Mouse (Mus musculus): ENCODE measurements around the gene Secisbp2.

Secisbp2 gene

DNA sequence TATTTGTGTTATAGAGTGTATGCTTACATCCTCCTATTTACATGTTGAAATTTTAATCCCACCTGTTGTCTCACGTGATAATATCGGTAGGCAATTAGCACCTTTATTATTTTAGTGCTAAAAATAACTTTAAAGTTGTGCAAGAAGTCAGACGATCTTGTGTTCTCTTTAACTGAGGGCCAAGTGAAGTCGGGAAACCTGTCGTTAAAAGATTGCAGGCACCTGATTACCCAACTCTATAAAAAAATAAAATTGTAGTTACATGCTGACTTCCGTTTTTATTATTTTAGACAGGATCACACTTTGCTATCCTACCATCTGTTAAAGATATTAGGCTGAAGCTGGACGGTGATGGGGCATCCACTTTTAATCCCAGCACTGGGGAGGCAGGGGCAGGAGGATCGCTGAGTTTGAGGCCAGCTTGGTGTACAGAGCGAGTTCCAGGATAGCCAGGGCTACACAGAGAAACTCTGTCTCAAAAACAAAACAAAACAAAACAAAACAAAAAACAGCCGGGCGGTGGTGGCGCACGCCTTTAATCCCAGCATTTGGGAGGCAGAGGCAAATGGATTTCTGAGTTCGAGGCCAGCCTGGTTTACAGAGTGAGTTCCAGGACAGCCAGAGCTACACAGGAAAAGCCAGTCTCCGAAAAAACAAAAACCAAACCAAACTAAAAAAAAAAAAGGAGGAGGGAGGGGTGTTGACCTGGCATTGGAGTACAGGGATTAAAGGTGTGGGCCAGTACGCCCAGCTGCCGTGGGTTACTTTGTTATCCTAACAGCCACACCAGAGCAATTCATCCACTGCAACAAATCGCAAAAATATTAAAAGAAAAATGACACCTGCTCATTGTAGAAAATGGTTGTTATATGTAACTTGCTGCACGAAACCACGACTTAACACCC, 7.3 kb upstream of the Secisbp2 start:
- no peak for DNase-seq

DNA sequence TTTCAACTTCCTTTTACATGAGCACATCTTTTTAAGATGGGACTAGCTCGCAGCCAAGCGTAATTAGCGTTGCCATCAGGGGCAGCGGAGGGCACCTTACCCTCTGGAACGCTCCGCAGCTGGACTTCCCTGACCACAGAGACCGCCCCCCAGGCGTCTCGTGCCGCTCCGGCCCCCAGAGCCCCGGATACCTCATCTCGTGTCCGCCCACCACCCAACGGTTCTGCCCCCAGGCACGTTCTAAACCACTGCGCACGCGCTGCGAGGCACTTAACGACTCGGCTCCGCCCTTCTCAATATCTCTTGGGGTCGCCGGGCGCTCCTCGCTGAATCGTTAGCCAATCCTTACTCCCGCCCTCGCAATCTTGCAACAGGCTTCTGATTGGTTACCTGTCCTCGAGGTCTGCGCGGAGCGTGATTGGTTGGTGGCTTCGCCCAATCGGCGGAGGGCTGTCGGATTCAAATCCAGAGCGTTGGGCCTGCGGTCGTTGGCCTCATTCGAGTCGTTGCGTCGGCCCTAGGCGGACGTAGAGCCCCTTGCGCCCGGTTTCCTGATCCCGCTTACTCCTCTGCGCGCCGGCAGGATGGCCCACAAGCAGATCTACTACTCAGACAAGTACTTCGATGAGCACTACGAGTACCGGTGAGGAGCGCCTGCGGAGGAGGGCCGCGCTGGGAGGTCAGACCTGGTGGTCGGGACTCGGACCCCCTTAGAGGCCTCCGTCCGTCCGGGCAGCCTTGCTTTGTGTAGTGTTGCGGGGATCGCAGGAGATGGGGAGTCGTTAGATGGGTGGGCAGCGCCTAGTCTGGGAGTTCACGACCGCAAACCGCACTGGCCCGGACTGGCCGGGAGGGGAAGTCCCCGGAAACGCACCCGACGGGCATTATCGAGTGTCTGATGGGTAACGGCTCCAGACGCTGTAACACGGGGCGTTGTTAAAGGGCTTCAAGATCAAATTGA, 6.4 kb upstream of the Secisbp2 start, which contains the start of gene Cks2:
TSS of gene Cks2 (plus strand) at position 404 of the 961 bp plus-strand sequence.
- DNase-seq: peak; percentile 98 to 99

DNA sequence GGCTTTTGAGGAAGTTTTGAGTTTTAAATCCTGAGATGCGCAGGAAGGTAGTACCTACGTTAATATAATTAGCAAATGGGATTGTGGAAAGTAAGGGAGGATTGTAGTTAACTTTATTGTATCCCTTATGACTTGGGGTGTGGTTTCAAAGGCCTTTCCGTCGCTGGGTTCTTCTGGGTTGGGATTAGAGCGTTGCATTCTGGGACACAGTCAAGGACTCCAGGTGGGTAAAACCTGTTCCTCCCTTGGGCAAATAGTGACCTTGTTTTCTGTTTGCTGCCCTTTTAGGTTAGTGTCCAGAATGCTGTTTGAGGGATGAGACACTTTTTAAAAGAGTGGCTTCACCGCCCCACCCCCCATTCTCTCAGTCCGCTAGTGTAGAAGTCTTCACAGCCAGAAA, 5.6 kb upstream of the Secisbp2 start:
- DNase-seq: peak; percentile 43 to 65

DNA sequence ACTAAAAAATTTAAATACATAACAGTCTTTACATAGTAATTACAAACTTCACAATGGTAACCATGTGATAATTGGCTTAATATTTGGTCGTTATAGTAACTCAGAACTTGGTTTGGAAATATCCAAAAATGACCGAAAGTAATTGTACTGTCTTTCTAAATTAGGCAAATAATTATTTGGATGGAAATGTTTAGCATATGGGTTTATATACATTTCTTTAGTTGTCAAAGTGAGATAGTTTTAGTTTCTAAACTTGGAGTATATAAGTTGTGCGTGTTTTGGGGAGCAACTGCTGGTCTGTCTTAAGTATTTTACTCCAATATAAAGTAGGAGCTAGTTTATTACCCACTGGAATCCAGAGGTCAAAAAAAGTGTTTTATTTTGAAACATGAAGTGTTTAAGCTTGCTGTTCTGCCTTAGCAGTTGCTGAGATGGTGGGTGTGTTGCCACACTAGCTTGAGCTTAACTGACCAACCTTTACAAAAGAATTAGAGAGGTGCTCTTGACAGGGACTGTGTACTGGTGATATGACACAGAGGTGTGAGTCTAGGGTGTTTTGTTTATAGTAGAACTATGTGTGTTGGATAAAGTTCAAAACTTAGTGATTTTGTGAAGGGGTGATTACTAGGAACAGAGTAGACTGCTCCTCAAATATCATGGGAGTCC, 5.0 kb upstream of the Secisbp2 start:
- no peak for DNase-seq

DNA sequence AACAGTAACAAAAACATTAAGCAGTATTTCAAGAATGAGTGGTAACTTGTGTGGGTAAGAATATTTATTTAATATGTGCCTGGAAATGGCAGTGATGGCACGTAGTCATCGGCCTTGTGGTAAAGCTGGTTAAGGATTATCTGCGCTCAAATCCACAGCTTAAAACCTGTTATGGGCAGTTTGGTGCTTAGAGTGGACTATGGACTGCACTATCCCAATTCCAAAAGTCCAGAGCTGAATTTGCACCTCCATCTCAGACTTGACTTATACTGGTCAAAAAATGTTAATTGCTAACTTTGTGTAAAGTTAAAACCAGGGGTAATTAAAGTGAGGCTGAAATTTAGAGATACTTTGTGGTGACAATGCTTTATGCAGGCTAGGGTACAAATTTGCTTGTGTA, 3.7 kb upstream of the Secisbp2 start:
- DNase-seq: peak; percentile 59 to 67

DNA sequence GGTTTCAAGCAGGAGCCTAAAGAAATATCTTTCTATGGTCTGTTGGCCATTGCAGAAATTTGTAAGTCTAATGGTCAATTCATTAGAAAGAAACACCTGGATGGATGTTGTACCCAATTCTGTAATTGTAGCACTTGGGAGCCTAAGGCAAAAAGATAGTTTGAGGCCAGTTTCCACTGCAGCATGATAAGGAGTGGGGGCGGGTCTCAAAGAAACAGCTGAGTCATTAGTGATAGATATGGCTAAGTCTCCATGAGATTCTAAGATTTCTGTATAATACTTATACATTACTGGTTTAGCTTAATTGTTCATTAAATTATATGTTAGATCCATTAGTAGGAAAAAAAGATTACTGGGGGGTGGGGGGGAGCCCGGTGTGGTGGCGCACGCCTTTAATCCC, 3.3 kb upstream of the Secisbp2 start:
- DNase-seq: no peak

DNA sequence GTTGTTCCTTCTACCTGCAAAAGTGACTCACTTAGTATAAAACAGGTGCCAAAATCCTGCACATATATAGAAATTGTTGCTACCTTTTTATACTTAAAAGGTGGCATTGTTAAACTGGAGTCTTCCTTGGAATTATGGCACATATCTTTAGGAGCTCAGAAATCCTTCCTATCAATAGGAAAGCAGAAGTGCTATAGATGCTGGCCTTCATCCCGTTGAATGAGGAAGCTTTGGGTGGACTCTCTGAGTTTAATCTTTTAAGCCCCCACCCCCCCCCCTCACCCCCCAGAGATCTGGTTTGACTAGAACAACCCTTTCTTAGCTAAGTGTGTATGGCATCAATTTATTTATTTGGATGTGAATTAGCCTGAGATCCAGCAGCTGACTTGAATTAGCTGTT, 1.8 kb upstream of the Secisbp2 start:
- DNase-seq: no peak

DNA sequence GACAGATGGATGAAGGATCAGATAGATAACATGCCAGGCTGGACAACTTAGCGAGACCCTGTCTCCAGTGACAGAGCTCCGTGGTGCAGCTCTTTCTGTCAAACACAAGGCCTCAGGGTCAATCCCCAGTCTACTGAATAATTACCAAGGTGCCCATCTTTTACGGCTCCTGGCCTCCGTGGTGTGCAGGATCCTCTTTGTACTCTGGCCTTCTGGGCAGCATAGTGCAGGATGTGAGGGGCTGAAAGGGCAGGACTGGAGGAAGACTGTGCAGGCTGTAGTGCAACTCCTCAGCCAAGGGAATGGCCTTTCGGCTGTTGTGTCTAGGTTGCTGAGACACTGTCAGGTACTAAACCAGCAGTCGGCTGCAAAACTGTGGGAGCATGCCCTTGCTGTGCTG, 1.7 kb downstream of the Secisbp2 start:
- peak in 1 of 2 experiments; percentile 57 for DNase-seq

DNA sequence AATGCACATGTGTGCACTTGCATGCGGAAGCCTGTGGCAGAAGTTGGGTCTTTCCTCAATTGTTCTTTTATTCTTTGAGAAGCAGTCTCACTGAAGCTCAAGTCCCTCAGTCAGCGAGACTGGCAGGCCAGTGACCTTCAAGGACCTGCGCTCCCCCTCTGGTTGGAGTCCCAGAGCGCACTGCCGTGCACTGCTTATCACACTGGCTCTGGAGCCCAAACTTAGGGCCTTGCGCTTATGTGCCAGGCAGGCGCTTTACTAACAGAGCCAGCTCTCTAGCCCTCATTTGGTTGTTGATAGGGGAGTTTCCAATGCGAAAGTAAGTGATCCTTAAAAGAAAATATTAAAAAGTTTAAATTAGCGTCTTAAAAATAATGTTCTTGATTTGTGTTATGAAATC, 2.5 kb downstream of the Secisbp2 start:
- DNase-seq: no peak

DNA sequence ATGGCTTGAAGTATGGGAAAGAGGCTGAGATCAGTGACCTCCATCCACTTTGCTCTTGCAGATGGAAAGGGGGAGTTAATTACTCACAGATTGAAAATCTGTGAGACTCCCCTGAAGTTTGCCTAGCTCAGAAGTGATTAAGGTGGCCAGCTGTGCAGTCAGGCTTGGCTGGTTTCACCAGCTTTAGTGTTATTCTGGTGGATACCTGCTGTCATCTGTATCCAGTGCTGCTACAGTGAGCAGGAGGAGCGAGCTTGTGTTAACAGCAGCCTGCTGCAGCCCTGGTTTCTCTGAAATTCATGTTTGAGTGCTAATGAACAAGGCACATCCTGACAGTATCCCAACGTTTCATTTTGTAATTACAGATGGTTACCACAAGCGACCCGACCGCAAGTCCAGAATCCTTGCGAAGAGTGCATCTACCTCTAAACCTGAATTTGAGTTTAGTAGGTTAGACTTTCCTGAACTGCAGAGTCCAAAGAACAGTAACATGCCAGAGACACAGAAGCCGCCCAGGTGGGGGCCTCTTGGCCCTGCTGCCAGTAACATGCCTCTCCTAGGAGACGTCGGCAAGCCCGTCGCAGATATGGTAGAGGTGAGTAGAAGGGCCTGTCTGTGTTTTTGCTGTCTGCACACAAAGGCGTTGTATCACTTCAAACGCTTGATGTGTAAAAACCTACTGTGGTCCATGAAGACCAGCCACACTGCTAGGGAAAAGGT, 5.2 kb downstream of the Secisbp2 start:
- peak; percentile 55 to 71 for DNase-seq

DNA sequence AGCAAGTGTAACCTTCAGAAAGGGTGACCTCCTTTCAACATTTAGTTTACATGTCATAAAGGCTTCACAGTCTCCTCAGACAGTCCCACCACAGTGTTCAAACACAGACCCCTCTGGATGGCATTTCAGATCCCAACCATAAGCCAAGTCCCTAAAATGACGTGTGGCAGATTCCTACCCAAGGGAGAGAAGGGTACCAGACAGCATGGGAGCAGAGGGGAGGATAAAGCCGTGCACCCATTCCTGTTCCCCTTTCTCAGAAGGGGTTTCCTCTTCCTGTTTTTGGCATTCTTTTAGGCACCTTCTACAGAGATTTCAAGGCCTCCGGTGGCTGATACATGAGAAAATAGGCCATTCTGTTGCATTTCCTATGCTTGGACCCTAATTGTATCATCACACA, 6.6 kb downstream of the Secisbp2 start:
- peak in 1 of 2 experiments; percentile 0 for DNase-seq

DNA sequence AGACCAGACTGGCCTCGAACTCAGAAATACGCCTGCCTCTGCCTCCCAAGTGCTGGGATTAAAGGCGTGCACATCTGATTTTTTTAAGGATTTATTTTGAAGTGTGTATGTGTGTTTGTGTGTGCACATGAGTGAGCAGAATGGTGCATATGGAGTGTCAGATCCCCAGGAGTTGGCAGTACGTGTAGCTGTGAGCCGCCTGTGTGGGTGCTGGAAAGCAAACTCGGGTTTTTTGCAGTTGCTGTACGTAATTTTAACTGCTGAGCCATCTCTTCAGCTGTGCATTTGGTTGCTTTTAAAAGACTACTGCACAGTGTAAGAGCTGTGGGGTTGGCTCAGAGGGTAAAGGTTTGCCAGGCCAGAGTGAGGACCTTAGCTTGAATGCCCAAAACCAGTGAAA, 8.1 kb downstream of the Secisbp2 start:
- DNase-seq: no peak

DNA sequence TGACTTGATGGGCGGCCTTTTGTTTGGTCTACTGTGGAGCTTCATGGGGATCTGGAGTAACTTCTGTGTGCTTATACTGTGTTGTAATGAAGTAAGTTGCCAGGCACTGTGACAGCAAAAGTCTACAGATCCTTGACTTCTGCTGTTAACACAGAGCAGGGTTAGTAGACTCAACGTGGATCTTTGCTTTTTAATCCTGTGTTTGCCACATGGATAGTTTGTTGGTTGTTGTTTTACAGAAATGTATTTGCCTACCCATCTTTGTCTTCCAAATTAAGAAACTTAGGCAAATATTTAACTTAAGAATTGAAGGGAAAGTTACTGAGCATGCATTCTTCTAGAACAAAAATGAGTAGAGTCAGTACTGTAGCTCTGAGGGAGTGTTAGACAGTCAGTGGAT, 12.1 kb downstream of the Secisbp2 start:
- no peak for DNase-seq

DNA sequence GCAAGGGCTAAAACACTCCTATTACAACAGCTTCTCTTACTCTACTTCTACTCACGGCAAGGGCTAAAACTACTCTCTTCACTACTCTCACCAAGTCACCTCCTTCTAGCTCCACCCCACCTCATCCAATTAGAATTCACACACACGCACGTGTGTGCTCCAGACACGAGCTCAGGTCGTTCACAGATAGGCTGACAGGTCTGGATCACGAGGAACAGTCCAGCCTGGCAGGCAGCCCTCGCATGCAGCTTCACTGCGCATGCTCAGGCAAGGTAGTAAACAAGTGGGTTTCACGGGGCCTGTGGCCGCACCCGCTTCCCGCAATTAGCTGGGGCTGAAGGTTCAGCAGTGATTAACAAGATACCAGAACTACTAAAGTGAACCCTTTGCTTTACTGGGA, 16.7 kb downstream of the Secisbp2 start:
- DNase-seq: peak; percentile 34 to 75

DNA sequence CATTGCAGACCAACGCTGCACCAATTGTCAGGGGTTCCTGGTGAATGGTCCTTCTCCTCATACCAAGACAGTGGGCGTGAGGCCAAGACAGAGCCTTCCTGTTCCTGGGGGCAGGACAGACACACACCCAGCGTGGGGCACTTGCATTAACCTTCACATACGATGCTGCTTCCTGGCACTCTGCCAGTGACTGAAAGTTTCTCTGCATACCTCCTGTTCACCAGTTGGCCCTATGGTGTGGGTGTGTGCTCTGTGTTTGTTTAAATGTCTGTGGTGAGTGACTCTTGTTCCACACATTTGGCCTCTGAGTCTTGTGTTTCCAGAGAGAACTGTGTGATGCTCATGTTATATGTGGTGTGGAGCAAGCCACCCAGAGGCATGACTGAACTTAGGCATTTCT, 25.1 kb downstream of the Secisbp2 start:
- DNase-seq: no peak

DNA sequence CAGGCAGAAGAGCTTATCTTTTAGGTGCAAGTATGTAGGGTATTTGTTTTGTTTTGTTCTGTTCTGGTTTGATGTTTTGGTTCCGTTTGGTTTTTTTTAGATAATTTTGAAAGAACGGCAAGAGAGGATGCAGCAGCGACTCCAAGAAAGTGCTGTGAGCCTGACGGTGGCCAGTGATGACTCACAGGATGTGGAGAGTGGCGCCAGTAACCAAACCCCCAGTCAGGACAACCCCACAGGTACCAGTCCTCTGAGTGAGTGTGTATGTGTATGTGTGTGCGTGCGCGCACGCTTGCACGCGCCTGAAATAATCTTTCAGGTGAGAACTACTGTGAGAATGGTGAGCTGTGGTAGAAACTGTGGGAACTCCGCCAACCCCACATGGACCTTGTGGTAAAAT, 25.5 kb downstream of the Secisbp2 start:
- DNase-seq: no peak

DNA sequence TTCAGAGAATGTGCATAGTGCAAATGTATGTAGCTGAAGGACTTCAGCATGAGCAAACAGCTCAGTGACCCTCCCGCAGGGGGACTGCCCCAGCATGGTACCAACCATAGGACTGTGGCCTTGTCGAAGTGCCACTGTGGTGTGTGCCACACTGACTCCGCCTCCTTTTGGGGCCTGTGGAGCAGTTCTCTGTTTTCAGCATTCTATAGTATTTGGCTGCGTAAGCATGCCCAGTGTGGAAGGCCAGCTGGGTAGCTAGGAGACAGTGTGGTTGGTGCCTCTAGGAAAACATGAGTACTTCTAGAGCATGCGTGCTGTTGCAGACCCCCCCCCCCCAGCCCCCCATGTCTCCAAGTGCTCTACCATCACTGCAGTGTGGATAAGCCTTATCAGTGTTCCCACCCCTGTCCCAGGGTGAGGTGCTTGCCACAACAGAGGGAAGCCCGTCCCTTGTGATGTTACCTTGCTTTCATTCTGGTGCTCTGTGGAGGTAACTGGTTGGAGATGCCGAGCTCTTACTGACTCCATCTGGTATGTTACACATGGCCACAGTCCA, 26.2 kb downstream of the Secisbp2 start:
- no peak for DNase-seq

DNA sequence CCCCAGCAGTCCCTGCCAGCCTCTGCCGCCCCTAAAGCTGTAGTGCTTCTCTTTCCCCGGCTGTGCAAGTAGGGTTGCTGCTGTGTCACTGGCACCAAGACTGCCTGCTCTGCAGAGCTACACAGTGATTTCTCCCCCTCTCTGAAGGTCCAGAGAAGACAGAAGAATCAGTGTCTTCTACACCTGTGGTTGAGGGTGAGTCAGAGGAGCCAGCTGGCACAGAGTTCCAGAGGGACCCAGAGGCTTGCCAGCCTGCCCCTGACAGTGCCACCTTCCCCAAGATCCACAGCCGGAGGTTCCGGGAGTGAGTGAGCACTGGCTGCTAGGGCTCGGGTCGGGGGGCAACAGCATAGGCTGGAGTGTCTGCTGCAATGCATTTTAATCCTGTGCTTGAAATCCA, 27.2 kb downstream of the Secisbp2 start:
- no peak for DNase-seq

DNA sequence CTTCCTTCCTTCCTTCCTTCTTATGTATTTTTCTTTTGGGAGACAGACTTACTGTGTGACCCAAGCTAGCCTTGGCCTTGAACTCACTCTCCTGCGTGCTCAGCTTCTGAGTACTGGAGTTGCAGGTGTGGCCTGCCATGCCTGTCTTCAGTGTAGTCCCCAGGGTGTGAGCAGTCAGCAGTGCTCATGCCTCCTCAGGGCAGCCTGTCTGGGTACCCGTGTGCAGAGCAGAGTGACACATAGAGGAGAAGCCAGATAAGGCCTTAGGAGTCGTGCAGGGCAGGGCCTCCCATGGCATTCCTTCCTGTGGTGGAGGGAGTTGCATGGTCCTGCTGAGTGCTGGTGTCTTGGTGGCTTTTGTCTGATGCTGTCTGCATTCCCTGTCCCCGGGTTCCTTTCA, 27.8 kb downstream of the Secisbp2 start:
- no peak for DNase-seq

DNA sequence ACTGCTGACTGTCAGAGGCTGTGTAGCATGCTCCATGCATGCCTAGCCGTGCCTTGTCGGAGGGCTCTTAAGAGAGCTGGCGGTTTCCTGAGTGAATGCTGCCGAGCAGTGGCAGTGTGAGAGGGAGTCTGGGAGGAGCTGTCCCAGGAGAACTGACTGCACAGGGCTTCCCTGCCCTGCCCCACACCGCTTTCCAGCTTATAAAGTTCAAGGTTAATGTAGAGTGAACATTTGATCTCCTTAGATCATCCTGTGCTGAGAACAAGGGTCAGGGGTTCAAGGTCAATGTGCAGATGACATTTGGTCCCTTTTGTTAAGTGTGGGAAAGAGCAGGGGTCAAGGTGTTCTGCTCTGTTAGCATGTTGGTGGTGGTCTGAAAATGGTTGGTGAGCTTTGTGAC, 29.6 kb downstream of the Secisbp2 start:
- DNase-seq: no peak

DNA sequence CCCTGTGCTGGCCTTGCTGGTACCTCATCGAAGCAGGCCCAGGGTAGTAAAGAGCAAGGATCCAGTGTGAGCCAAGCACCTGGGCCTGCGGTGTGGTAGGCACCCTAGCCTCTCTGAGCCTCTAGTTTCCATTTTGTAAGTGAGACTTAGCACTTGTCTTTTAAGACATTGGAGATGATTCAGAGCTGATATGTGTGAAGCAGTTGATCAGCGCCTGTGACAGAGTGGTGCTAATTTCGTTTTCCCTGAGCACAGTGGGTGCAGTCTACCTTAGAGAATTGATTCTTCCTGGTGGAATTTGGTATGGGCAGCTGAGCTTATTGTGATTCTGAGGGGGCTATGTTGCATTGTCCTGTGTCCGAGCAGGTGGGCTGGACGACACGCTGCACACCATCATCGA, 30.1 kb downstream of the Secisbp2 start:
- DNase-seq: no peak
